Mouse (Mus musculus) G1E-ER4 (cell line): Measurements from ENCODE around the gene 1500011B03Rik. TPM values are rescaled to one million over a fixed set of nuclear protein-coding genes. Genes with fewer than 3 reads are reported as not detected.

Experiments
- GATA1 ChIP-seq: IDR thresholded peaks from one replicate; pipeline ENCODE4 v1.8.0; 2012; ENCODE audit warnings: low read length, inconsistent platforms
- polyA plus RNA-seq: library from polyadenylated mRNA; stranded (reverse); fragments of >175 nt; gene quantifications from 2 replicates; pipeline ENCODE4 v1.2.3, GENCODE M21; 2012

The 1500011B03Rik gene
- polyA plus RNA-seq, 1 experiment: 0.05 TPM

DNA sequence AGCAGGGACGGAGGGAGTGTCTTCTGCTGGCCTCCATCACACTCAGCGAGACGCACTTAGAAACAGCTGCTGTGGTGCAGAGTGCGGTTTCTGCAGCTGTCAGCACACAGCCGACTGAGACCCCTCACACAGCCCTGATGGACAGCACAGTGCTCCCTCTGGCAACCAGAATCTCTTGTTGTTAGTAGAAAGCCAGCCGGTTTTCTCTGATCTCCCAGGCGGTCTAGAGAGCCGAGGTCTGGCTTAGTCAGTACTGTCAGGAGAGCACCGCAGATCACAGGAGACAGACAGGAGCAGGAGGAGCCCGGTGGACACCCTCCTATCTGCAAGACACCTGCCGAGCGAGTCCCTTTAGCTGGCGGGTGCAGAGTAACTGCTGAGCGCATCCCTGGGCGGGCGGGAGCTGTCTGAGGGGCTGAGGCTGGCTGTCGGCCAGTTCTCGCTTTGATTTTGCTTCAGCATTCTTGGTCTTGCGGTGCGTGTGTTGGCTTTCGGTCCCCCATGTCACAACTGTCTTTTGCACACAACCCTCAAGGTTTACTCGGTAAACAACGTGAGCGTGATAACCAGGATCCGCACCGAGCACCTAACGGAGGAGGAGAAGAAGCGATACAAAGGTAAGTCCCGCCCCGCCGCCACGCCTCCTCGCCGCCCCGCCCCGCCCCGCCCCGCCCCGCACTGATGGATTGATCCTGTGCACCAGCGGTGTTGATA, 26.8 kb downstream of the 1500011B03Rik start:
- no peak for TF ChIP-seq GATA1

DNA sequence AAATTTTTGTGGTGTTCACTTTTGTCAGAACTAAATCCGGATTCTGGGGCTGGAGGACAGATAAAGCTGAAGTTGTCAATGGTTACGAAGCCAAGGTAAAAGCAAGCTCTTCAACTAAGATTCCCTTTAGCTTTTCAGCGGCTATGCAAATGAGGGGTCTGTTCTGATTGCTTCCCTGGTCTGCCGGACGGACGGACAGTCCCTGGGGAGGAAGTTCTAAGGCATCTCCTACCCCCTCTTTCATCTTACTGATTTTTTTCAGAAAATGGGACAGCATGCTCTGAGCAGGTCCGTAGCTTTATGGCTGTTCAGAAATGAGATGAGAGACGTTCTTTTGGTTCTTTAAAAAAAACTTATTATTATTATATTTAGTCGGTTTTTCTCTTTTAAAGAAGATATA, 27.6 kb downstream of the 1500011B03Rik start:
- TF ChIP-seq GATA1: no peak

DNA sequence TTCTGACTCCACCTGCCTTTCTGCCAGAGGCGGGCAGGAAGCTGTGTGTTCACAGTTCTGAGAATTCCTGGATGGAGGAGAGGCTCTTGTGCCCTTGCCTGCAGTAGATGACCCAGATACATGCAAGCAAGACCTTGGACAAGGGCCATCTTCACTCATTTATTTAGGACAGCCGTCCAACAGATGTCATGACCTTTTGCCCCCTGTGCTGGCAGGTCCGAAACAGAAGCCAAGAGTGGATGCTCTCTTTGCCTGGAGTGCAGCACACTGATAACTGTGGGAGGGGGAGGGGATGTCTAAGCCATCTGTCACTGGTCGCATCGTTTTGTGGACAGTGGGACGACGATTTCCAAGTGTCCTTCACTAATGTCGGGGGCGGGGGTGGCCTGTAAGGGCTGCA, 28.0 kb downstream of the 1500011B03Rik start:
- no peak for TF ChIP-seq GATA1

DNA sequence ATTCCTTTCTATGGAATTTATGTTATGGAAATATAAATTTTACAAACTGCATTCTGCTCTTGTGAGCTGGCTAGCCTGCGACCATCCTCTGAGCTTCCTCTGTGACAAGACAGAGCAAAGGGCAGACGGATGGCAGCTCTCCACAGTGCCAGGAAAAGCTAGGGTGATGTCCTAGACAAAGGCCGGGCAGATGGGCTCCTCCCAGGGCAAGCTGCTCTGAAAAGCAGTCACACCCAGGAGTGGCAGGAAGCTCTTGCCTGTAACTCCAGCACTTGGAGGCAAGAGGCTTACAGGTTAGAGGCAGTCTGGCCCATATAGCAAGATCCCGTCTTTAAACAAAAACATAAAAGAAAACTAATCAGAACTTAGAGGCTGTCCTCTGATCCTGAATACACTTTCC, 28.7 kb downstream of the 1500011B03Rik start:
- TF ChIP-seq GATA1: no peak

DNA sequence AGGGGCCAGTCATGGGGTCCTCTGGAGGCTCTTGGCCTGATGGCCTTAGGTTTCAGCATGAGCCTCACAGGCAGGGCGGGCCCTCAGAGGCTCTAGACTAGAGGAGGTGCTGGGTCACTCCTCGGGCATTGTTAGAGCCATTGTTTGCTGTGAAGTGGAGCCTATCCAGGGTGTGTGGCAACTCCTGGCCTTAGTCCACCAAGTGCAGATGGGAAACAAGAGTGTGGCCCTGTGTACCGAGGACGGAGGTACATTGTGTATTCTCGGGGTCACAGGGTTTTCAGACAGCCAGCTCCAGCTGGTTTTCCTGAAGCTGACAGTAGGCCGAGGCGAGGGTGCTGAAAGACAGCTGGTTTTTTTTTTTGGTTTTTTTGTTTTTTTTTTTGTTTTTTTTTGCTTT, 30.0 kb downstream of the 1500011B03Rik start:
- TF ChIP-seq GATA1: no peak

DNA sequence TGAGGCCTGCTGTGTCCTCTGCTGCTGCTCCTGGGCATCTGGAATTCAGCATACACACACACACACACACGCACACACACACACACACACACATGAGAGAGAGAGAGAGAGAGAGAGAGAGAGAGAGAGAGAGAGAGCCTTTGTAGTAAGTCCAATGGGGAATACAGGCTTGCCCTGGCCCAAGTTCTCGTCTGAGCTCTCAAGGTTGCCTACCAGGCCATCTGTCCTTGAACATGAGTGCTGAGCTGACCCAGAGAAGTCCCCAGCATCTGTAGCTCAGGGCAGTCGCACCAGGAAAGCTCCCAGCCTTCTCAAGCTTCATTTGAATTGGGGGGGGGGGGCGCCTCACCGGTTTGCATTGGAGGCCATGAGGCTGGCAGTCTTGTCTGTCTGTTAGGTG, 38.1 kb downstream of the 1500011B03Rik start:
- no peak for TF ChIP-seq GATA1

DNA sequence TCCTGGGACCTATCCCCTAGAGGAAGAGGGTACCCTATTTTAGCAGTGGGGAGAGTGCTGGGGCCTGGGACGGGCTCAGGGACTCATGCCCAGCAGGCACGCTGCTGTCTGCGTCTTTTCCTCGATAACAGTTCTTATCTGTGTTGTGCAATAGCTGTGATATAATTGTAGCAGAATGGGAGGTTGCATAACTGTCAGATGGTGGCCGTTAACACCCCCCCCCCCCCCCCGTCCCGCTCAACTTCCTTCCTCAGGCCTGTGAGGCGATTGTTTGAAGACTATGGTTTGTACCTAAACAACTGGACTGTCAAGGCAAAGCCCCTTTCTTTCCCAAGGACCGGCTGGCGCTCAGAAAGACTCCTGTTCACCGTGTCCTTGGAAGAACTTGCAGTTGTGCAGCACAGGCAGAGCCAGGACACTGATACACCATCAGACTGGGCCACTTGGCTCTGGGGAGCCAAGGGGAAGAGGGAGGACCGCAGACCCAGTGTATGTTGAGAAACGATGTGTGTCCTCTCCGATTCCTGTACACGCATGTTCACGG, 38.6 kb downstream of the 1500011B03Rik start:
- peak; percentile 77 for TF ChIP-seq GATA1

DNA sequence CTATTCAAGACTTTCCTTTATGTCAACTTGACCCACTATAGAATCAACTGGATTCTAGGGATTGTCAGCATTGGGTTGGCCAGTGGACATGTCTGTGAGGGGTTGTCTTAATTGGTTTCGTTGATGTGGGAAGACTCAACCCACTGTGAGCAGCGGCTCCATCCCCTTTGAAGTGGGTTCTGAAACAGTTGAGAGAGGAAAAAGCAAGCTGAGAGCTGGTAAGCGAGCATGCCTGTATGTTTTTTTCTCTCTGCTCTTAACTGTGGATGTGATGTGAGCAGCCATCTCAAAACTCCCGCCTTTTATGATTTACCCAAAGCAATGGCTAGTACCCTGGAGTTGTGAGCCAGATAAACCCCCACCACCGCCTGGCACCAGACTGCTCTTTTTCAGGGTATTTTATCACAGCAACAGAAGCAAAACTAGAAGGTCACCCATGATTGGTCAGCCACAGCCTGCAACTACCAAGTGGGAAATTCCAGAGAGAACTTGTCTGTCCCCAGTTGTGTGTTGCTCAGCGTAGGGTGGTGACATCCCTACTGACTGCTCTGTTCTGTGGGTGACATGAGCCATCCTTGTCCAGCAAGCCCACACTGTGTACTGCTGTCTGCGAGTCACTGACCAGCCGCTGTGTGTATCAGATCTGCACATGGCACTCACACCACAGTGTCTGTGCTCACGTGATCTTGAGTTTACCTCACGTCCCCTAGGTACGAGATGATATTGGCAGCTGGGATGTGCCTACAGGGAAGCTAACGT, 39.7 kb downstream of the 1500011B03Rik start:
- no peak for TF ChIP-seq GATA1

DNA sequence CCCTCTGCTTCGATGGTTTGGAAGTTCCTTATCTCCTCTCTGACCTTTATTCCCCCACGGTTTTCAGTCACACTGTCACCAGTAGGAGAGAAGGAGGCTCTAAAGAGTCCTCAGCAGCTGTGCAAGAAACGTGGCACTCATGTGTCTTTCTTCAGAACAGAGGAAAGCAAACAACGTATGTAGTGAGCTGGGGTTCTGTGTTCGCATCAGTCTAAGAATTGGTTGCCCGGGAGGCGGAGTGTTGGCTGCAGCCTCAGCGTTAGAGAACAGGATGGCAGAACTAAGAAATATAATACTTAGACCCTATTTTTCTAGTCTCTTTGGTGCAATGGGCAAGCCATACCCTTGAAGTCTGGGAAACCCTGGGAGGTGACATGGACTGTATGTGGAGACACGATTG, 40.3 kb downstream of the 1500011B03Rik start:
- TF ChIP-seq GATA1: no peak

DNA sequence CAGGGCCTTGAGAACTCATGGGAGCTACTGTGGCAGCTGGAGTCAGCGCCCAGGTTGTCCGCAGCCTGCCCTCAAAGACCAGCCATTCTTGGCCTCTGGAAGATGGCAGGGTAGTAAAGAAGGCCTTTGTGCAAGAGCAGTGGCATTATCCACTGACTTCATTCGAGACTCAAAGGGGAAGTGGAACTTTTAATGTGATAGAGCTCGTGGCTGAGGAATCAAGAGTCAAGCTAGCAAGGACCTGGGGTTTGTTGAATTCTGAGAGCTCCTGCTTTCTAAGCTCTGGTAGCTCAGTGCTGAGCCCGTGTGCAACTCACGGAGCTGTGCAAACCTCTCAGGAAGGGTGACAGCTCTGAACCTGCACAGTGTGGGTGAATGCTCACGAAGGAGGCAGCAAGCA, 42.4 kb downstream of the 1500011B03Rik start:
- no peak for TF ChIP-seq GATA1

DNA sequence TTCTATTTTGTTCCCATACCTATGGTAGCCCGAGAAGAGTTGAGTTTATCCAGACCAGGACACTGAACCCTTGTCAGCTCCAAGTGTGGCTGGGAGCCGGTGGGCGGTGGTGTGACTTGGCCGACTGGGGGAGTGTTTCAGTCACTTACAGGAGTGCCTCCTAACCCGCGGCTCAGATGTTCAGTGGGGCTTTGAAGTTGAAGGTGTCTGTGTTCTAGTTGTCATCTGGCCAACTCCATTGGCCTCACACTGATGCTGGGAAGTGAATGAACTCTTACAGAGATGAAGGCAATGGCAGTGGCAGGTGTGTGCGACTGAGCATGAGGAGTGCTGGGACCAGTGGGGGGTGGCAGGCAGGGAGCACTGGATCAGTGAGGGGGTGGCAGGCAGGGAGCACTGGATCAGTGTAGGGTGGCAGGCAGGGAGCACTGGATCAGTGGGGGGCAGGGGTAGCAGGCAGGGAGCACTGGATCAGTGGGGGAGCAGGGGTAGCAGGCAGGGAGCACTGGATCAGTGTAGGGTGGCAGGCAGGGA, 43.2 kb downstream of the 1500011B03Rik start:
- TF ChIP-seq GATA1: no peak

DNA sequence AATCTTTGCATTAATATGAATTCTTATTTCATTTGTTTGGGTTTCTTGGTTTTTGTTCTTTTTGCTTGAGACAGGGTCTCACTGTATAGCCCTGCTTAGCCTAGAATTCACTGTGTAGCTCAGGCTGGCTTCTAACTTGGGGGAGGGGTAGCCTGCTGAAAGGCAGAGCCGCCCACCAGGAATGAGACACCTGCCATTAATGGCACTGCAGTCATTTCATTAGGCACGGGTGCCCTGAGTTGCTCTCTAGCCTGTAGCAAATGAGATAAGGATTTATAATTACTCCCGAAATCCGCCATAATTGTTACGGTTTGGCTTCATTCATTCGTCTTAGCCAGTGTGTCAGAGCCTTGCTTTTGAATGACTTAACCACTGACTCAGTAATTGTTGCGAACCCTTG, 47.1 kb downstream of the 1500011B03Rik start:
- no peak for TF ChIP-seq GATA1

DNA sequence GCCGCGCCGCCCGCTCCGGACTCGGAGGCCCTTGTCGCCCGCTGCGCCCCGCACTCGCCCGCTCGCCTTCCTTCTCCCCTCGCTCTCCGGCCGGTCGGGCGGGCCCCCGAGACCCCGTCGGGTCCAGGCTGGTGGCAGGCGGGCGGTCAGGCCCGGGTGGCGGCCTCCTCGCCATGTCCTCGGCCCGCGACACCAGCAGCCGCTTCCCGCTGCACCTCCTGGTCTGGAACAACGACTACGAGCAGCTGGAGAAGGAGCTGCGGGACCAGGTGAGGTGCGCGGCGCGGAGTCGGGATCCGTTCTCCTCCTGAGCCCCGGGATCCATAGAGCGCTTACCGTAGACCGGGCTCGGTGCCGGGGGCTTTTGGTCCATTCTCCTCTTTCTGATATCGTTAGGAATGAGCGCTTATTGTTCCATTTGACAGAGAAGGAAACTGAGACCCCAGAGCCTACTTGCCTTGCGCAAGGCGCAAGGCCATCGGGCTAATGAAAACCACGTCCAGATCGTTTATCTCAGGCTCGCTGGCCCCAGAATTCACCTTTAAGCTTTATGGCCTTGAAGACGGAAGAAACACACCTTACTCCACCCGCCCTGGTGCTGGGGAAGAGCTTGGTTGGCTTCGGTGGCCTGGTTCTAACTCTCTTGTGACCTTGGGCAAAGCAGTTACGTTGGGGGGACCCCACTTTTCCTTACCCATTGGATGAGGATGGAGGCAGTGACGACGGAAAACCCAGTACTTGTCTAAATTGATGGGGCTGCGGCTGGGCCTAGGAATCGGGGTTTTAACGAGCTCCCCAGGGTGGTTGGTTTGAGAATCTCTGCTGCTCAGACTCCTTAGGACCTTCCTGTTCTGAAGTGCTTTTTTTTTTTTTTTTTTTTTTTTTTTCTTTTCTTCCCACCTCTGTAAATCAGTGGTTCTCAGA, 48.0 kb downstream of the 1500011B03Rik start, which contains the start of gene Git2:
Git2 (minus strand) TSS at position 462 of the 924 bp plus-strand sequence.
- TF ChIP-seq GATA1: no peak

DNA sequence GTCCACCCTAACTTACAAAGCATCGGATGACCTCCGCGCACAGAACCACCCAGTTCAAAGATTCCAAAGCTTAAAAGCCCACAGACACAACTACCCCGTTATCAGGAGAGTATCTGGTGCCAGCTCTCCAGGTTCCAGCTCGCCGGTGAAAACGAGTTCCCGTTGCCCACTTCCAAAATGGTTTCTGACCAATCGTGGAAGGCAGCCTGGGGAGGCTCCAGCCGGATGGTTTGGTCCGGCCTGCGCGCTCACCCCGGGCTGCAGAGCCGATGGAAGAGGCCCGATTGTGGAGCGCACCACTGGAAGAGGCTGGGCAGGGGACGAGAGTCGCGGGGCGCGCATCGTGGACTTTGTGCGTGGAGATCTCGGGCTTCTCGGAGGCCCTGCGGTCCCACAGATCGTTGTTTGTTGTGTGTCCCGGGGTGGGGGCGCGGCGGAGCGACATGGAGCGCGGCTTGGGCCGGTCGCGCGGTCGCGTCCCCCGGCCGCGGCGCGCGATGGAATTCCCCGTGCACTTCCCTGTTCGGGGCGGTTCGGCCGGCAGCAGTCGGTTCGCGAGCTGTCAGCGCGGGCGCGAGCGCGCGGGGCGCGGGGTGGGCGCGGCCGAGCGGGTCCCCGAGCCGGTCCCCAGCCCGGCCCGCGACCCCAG, 48.7 kb downstream of the 1500011B03Rik start, which contains the start of gene Ankrd13a:
Ankrd13a (plus strand) TSS at position 275 of the 649 bp plus-strand sequence.
- no peak for TF ChIP-seq GATA1

DNA sequence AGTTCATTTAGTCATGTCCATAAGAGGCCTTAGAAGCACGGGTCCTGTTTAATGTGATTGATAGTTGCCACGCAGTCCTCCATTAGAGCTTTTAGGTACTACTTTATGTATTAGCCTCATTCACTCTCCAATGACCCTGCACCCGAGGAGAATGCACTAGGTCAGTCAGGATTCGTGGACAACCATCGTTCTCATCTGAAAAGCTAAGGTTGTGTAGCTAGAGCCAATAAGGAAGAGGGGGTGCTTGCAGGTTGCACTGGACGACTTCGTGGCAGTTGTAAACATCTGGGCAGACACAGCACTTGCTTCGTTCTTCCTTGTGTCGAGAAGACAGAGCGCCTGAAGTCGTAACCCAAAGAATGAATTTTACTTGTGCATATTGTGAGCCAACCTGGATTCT, 49.5 kb downstream of the 1500011B03Rik start:
- no peak for TF ChIP-seq GATA1
